Mouse (Mus musculus) liver, embryonic 14.5 days (tissue): ENCODE results near the gene Gabrg3. TPM values are rescaled to one million over a fixed set of nuclear protein-coding genes. Genes with fewer than 3 reads are reported as not detected.

ENCODE experiments used
- ATAC-seq: fragments of 200-750 bp; cut with Nextera tagmentation; 2 replicates; pipeline ENCODE4 v1.8.0; 2017; ENCODE audit warnings: moderate number of reproducible peaks, mild to moderate bottlenecking, moderate library complexity; ENCODE audit not compliant: insufficient read depth
- DNase-seq, 3 experiments: peaks; one replicate each; pipeline ENCODE4 v3.0.0-alpha.2; 2012 to 2013; ENCODE audit warnings: low read depth in 3 of 3, low spot score in 3 of 3
- H3K27ac ChIP-seq: fragments of 300-500 bp; sonication (generic); 2 replicates; pipeline ENCODE4 v1.5.1; 2014; ENCODE audit warnings: moderate library complexity, mild to moderate bottlenecking, control low read depth, inconsistent platforms
- H3K27me3 ChIP-seq: fragments of 300-500 bp; sonication (generic); 2 replicates; pipeline ENCODE4 v1.6.1; 2014; ENCODE audit warnings: mild to moderate bottlenecking, low read length, moderate library complexity; ENCODE audit not compliant: control insufficient read depth, insufficient read depth
- H3K36me3 ChIP-seq: fragments of 300-500 bp; sonication (generic); replicated peaks from 2 replicates; pipeline ENCODE4 v1.6.1; 2014; ENCODE audit warnings: low read depth; ENCODE audit not compliant: control insufficient read depth, insufficient read depth
- H3K4me1 ChIP-seq, 2 experiments: fragments of 200-500 bp in 1 of 2; fragments of 300-500 bp in 1 of 2; sonication (generic) in 1 of 2; replicated peaks; 2 replicates each; pipeline ENCODE4 v1.6.1; 2012 to 2014; ENCODE audit warnings: antibody characterized with exemption in 1 of 2, inconsistent platforms in 1 of 2, low read length in 1 of 2; ENCODE audit not compliant: control insufficient read depth in 2 of 2, insufficient read depth in 2 of 2
- H3K4me2 ChIP-seq: fragments of 300-500 bp; sonication (generic); 2 replicates; pipeline ENCODE4 v1.6.1; 2014; ENCODE audit warnings: low read depth, mild to moderate bottlenecking, control low read depth, moderate library complexity
- H3K4me3 ChIP-seq, 2 experiments: fragments of 200-500 bp in 1 of 2; fragments of 300-500 bp in 1 of 2; sonication (generic) in 1 of 2; 2 replicates each; pipeline ENCODE4 v1.5.1; 2012 to 2014; ENCODE audit warnings: low read depth in 2 of 2, low read length in 2 of 2, mild to moderate bottlenecking in 2 of 2, control low read depth in 1 of 2, inconsistent platforms in 1 of 2, moderate library complexity in 1 of 2; ENCODE audit not compliant: insufficient read depth in 1 of 2
- H3K9ac ChIP-seq: fragments of 300-500 bp; sonication (generic); replicated peaks from 2 replicates; pipeline ENCODE4 v1.6.1; 2014; ENCODE audit warnings: mild to moderate bottlenecking, control low read depth, moderate library complexity
- H3K9me3 ChIP-seq: fragments of 300-500 bp; sonication (generic); 2 replicates; pipeline ENCODE4 v1.6.1; 2016; ENCODE audit warnings: low read length, mixed read lengths; ENCODE audit not compliant: control insufficient read depth
- CTCF ChIP-seq: IDR thresholded peaks from 2 replicates; pipeline ENCODE4 v1.5.1; 2016; ENCODE audit warnings: antibody characterized with exemption, low read depth, control low read depth
- EP300 ChIP-seq: IDR thresholded peaks from 2 replicates; pipeline ENCODE4 v1.6.1; 2016; ENCODE audit warnings: antibody characterized with exemption, low read depth
- WGBS: fragments of 180-500 bp; shearing (Covaris S2); extraction: QIAGEN DNeasy Blood & Tissue Kit; methylation state at CpG from one replicate; pipeline ENCODE4 v1.1.7; 2014; ENCODE audit not compliant: insufficient replicate concordance; 5-methylcytosine and 5-hydroxymethylcytosine counted together
- polyA plus RNA-seq, 2 experiments: library from polyadenylated mRNA; depleted of rRNA in 1 of 2; stranded (reverse) in 1 of 2; unstranded in 1 of 2; fragments of >200 nt; fragmentation: Nextera tagmentation in 1 of 2; extraction: Ambion mirVana in 1 of 2; gene quantifications; 2 replicates each; pipeline versions ENCODE4 v1.2.1 to v1.2.3; 2012 to 2014

Gene Gabrg3
- polyA plus RNA-seq, 2 experiments, result 0.03 TPM; not detected in 1

DNA sequence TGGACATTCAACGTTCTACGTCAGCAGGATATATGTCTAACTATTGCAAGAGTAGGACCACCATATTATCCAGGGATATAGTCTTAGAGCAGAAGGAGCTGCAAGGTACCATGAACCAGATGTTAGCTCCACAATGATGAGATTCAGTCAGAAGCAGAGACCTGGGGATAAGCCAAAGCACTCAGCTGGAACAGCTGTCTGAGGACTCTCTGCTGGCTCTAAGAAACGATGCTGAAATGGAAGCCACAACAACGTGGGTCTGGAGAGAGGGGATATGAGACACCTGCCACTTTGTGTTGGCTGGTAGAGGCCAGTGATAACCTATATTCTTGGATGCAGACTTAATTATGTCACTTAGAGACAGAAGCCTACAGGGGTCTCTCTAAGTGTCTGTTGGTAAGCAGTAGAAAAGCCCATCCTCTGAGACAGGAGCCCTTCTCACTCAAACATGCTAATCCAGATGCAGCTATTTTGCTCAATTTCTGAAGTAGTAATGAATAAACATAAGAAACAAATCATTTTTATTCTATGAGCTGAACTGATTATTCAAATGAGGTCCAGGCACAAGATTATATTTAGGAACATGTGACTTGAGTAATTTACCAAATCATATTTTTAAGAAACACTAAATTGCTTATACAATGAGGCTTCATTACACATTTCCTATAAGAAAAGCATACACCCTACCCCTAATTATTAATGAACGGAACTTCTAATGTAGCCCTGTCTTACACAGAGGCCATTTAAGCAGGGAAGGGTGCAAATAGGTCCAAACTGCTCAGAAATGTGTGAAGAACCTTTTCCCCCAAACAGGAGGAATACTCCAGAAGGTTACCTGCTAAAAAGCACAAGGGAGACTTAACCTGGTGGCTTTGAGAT is 21.6 kb downstream of the Gabrg3 start:
- ATAC-seq (no peak), DNase-seq (no peak)
- no peak overlapping the region for H3K4me3 ChIP-seq
- H3K4me1 ChIP-seq, result no peaks in the 10 kb centered on the region
- no peak overlapping the region for H3K27ac ChIP-seq
- WGBS, result 56% methylated on average over 5 of the region's 5 CpGs
- H3K4me2 ChIP-seq, result no peak overlapping the region
- no peak overlapping the region for H3K9ac ChIP-seq
- H3K9me3 ChIP-seq, result no peaks in the 10 kb centered on the region
- H3K36me3 ChIP-seq, result no peaks in the 10 kb centered on the region
- no peak for TF ChIP-seq CTCF
- TF ChIP-seq EP300, result no peak
- H3K27me3 ChIP-seq, result no peaks in the 10 kb centered on the region

DNA sequence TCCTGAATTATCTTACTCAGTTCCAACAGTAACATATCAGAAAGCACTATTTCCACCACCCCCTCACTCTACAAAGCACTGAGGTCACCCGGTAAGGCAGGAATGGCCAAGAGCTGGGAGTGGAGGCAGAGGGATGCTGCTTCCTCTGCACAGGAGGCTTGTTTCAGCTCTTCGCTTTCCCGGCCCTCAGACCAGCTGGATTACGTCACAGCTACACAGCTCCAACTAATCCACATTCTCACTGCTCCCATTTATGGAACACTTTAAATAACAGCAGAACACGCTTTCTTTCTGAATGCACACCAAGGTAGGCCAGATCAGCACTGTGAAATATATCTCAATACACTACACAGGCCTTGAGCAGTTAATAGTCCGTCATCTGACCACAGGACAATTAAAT is 23.2 kb downstream of the Gabrg3 start:
- H3K4me3 ChIP-seq, result no peak overlapping the region
- ATAC-seq (no peak), DNase-seq (no peak)
- H3K27ac ChIP-seq, result no peak overlapping the region
- no peak overlapping the region for H3K9ac ChIP-seq
- no peaks in the 10 kb centered on the region for H3K36me3 ChIP-seq
- WGBS, result 65% methylated on average over 6 of the region's 6 CpGs
- no peaks in the 10 kb centered on the region for H3K4me1 ChIP-seq
- TF ChIP-seq EP300 (no peak), CTCF (no peak)
- H3K9me3 ChIP-seq, result no peaks in the 10 kb centered on the region
- H3K4me2 ChIP-seq, result no peak overlapping the region
- no peaks in the 10 kb centered on the region for H3K27me3 ChIP-seq

DNA sequence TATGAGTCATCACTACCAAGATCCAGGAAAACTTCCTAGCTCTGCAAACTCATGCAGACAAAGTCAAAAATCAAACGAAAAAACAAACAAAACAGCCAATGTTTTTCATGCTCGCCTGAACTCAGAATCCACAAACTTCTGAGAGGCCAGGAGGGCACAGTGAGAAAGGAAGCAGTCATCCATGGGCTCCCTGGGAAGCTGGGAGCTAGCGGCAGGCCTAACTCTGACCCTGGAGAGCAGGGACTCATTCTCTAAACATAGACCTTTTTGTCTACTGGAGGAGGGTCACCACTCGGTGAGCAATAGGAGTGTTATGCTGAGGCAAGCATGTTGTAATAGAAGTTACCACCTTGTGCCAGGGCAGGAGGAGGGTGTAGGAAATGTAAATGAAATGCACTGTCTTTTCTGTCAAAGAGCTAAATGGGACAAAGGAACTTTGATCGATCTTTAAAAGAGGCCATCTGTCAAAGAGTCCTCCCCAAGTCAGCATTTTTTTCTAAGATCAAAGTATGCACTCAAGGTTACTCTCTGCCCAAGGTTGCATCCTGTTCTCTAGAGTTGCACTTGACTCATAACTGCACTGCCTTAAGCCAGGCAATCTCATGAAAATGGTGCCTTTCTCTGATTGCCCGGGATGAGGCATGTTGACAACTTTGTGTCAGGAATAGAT is 29.0 kb downstream of the Gabrg3 start:
- Histone ChIP-seq H3K4me3 (no peak overlapping the region), H3K4me1 (no peaks in the 10 kb centered on the region), H3K27me3 (no peaks in the 10 kb centered on the region), H3K36me3 (no peaks in the 10 kb centered on the region), H3K9ac (no peak overlapping the region), H3K4me2 (no peak overlapping the region), H3K9me3 (no peaks in the 10 kb centered on the region), H3K27ac (no peak overlapping the region)
- 59% methylated on average over 6 of the region's 6 CpGs for WGBS
- no peak for DNase-seq
- ATAC-seq, result no peak
- no peak for TF ChIP-seq EP300
- TF ChIP-seq CTCF, result no peak

DNA sequence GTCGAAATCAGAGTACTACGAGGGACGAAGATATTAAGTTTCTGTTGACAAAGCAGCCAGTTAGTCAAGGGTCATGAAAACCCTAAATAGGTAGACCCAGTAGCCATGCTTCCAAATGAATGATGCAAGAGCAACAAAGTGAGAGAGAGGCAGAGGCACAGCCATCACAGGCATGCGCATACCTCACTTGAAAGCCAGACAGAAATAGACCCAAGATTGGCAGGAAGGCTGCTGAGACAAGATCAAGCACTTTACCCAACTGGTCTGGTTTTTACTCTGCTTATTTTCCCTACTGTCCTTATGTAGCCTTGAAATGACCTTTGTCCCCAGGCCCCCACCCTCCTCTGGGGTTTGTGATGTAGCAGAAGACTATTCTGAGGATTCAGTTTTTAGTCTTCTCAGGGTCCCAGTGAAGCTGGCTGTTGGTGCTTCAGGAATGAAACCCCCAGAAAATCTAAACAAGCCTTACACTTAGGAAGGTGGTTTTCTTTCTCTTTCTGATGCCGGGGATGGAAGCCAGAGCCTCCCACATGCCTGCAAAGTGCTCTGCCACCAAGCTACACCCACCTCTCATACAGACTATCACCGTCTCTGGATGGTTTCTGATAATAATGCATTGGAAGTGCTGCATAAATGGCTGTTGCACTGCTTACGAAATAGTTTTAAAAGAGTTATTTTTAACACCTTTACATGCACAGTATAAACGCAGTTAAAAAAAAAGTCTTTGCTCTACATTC is 30.3 kb downstream of the Gabrg3 start:
- H3K4me3 ChIP-seq, result no peak overlapping the region
- WGBS, result 66% methylated on average over 8 of the region's 8 CpGs

DNA sequence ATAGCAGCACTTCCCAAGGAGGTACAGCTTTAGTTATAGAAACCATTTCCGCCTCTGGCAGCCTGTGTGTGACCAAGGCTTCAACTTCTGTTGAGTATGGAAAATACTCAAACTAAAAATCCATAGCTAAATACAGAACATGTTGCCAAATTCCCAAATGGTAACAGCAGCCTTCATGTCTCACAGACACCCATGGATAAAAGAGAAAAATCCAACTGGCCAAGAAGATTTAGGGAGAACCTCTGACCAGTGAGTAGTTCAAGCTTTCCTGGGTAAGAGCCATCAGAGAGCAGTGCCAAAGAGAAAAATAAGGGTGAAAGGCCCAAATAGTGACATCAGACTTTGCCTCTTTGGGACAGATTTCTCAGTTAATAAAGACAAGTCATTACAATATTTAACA is 38.2 kb downstream of the Gabrg3 start:
- Histone ChIP-seq H3K9me3 (no peaks in the 10 kb centered on the region), H3K4me1 (no peaks in the 10 kb centered on the region), H3K4me2 (no peak overlapping the region), H3K36me3 (no peaks in the 10 kb centered on the region), H3K27ac (no peak overlapping the region), H3K27me3 (no peaks in the 10 kb centered on the region), H3K4me3 (no peak overlapping the region), H3K9ac (no peak overlapping the region)
- ATAC-seq (no peak), DNase-seq (no peak)
- 48% methylated on average over 1 of the region's 1 CpGs for WGBS
- TF ChIP-seq CTCF, result no peak
- no peak for TF ChIP-seq EP300

More for the DNA sequence above, 30.3 kb downstream of the Gabrg3 start:
- no peak overlapping the region for H3K27ac ChIP-seq
- no peaks in the 10 kb centered on the region for H3K4me1 ChIP-seq
- no peaks in the 10 kb centered on the region for H3K36me3 ChIP-seq
- DNase-seq (no peak), ATAC-seq (no peak)
- TF ChIP-seq EP300 (no peak), CTCF (no peak)
- no peaks in the 10 kb centered on the region for H3K9me3 ChIP-seq
- H3K27me3 ChIP-seq, result no peaks in the 10 kb centered on the region
- H3K4me2 ChIP-seq, result no peak overlapping the region
- no peak overlapping the region for H3K9ac ChIP-seq
